ENCODE assay signal across 10 mouse cellular contexts in genomic region chr3:141601072-141601549, GRCm38 (mm10).
A peak's percentile ranks its signal among the peaks of the same experiment; 100 is the strongest.
DNase-seq lines count a peak whose midpoint lies in the region; ATAC-seq lines count a peak whose summit lies in the region.
"Had no signal": no experiment of that assay in that cellular context is flagged by ENCODE, and none has a peak within 500 bp of the region (broad histone marks: within the 10 kb centered on the region; RNA-seq: fewer than 3 reads in every experiment).

No protein-coding gene starts in this region.

- no peak overlapping the region for H3K27ac ChIP-seq in forebrain, embryonic 16.5 days (ENCODE audit: low read length)
- H3K27ac ChIP-seq in midbrain, embryonic 16.5 days (ENCODE audit: low read length): 0 out of 2 replicates have a peak overlapping the region, but pooled peaks have one; percentile 11
- no peak overlapping the region for H3K27ac ChIP-seq in kidney, embryonic 14.5 days (ENCODE audit: low read depth, low read length)

- no peaks in the 10 kb centered on the region for H3K36me3 ChIP-seq in forebrain, embryonic 16.5 days (ENCODE audit: control insufficient read depth, insufficient read depth)
- no peaks in the 10 kb centered on the region for H3K36me3 ChIP-seq in midbrain, embryonic 16.5 days (ENCODE audit: control insufficient read depth, insufficient read depth, low read length)
- H3K36me3 ChIP-seq in kidney, embryonic 14.5 days (ENCODE audit: control insufficient read depth, insufficient read depth, low read length): no peaks in the 10 kb centered on the region

- H3K9ac ChIP-seq in forebrain, embryonic 16.5 days (replicated peaks; ENCODE audit: low read depth, low read length): no peak overlapping the region
- no peak overlapping the region for H3K9ac ChIP-seq in midbrain, embryonic 16.5 days (ENCODE audit: low read depth, low read length)
- H3K9ac ChIP-seq in kidney, embryonic 14.5 days (ENCODE audit: low read depth, low read length): no peak overlapping the region

- H3K4me3 ChIP-seq in forebrain, embryonic 16.5 days (replicated peaks; ENCODE audit: low read length): no peak overlapping the region
- no peak overlapping the region for H3K4me3 ChIP-seq in midbrain, embryonic 16.5 days (ENCODE audit: low read depth, low read length)
- H3K4me3 ChIP-seq in kidney, embryonic 14.5 days (ENCODE audit: low read length): no peak overlapping the region

- WGBS in forebrain, embryonic 16.5 days: 14% methylated on average over 6 of the region's 6 CpGs
- 15% methylated on average over 6 of the region's 6 CpGs for WGBS in midbrain, embryonic 16.5 days
- WGBS in kidney, embryonic 14.5 days: 13% methylated on average over 6 of the region's 6 CpGs

- no peaks in the 10 kb centered on the region for H3K9me3 ChIP-seq in forebrain, embryonic 16.5 days (ENCODE audit: control insufficient read depth, low read length)
- no peaks in the 10 kb centered on the region for H3K9me3 ChIP-seq in midbrain, embryonic 16.5 days (replicated peaks; ENCODE audit: control insufficient read depth, low read length, poor library complexity, severe bottlenecking)
- no peaks in the 10 kb centered on the region for H3K9me3 ChIP-seq in kidney, embryonic 14.5 days (ENCODE audit: control insufficient read depth, low read length)

- H3K4me1 ChIP-seq in forebrain, embryonic 16.5 days (replicated peaks; ENCODE audit: control insufficient read depth, insufficient read depth, low read length): no peaks in the 10 kb centered on the region
- peaks cover 12% of the 10 kb centered on the region for H3K4me1 ChIP-seq in midbrain, embryonic 16.5 days (ENCODE audit: control insufficient read depth, insufficient read depth, low read length)
- 0 out of 2 replicates have a peak, but pooled peaks cover 6% of the 10 kb centered on the region for H3K4me1 ChIP-seq in kidney, embryonic 14.5 days (ENCODE audit: control insufficient read depth, insufficient read depth, low read length)

- no peak for DNase-seq in cerebellum, postnatal 4 days (ENCODE audit: low spot score in 2 of 2)
- DNase-seq in cerebellum, adult 8-10 months: peak; percentile 61
- DNase-seq in urinary bladder, postnatal 14 days (ENCODE audit: low spot score): no peak
- no peak for DNase-seq in spleen, postnatal 14 days (ENCODE audit: low spot score in 2 of 2)
- DNase-seq: thymus, postnatal 4 days had no signal

- no peaks in the 10 kb centered on the region; the same call in 1 of the 2 replicates for H3K27me3 ChIP-seq in forebrain, embryonic 16.5 days (replicated peaks; ENCODE audit: control insufficient read depth, insufficient read depth, low read length)
- no peaks in the 10 kb centered on the region for H3K27me3 ChIP-seq in midbrain, embryonic 16.5 days (ENCODE audit: control insufficient read depth, insufficient read depth, low read depth, low read length)
- no peaks in the 10 kb centered on the region for H3K27me3 ChIP-seq in kidney, embryonic 14.5 days (ENCODE audit: control insufficient read depth, insufficient read depth, low read length)

- no peak overlapping the region for H3K4me2 ChIP-seq in forebrain, embryonic 16.5 days (ENCODE audit: low read length)
- H3K4me2 ChIP-seq in midbrain, embryonic 16.5 days (ENCODE audit: low read length): no peak overlapping the region; the same call in 1 of the 2 replicates
- no peak overlapping the region for H3K4me2 ChIP-seq in kidney, embryonic 14.5 days (replicated peaks; ENCODE audit: low read depth, low read length)

- ATAC-seq in cerebellum, adult (ENCODE audit: insufficient number of reproducible peaks, low FRiP score, low TSS enrichment): peak; percentile 74
- ATAC-seq in forebrain, embryonic 16.5 days: peak; percentile 45
- peak; percentile 85 for ATAC-seq in midbrain, embryonic 16.5 days
- ATAC-seq in kidney, embryonic 14.5 days (ENCODE audit: low FRiP score, low TSS enrichment): no peak
- ATAC-seq: lung, postnatal 0 days had no signal
